In the genomic region with DNA sequence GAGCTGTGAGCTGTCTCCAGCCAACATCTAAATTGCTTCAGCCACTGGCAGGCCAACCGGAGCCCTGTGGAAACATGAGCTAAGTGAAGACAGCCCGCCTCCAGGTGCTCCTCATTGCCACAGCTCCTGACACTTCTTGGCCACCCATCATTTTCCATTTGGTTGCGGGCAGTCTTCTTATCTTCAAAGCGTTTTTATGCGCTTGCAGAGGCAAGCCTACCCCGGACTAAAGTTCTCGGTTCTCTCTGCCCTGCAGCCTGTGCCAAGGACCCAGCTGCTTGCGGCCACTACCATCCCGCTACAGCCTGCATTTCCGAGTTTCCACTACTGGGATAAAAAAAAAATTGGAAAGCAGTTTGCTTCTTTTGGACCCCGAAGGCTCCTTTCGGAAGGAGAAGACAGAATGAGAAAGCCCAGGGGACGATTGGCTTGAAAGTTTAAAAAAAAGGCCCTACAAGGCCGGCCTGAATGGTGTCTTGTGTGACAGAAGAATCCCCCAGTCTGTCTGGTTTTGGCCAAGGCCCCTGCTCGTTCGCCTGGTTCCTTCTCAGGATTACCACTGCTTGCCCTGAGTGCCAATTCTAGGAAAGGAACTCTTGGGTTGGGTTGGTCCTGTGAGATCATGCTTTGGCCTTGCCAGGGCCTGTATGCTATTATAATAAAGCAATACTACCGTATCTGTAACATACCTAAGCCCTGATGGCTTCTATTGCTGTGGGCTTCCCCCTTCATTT, we compare ENCODE assay signal across 11 mouse cellular contexts.
DNase-seq lines count a peak whose midpoint lies in the region; ATAC-seq and TF ChIP-seq lines count a peak whose summit lies in the region.
"Had no signal": no experiment of that assay in that cellular context is flagged by ENCODE, and none has a peak within 500 bp of the region (broad histone marks: within the 10 kb centered on the region; RNA-seq: fewer than 3 reads in every experiment).

No protein-coding gene starts in this region.

- no peaks in the 10 kb centered on the region for H3K9me3 ChIP-seq in kidney, embryonic 15.5 days (replicated peaks)
- no peaks in the 10 kb centered on the region for H3K9me3 ChIP-seq in heart, embryonic 16.5 days (replicated peaks; ENCODE audit: control insufficient read depth, low read length)
- H3K9me3 ChIP-seq: embryonic facial prominence, embryonic 13.5 days; midbrain, embryonic 15.5 days had no signal

- intact Hi-C loops in gastrocnemius, adult 2 months (cut with DNase I) = no loop called here

- H3K36me3 ChIP-seq in kidney, embryonic 15.5 days = no peaks in the 10 kb centered on the region
- H3K36me3 ChIP-seq in heart, embryonic 16.5 days (ENCODE audit: control insufficient read depth, insufficient read depth) = no peaks in the 10 kb centered on the region
- H3K36me3 ChIP-seq: embryonic facial prominence, embryonic 13.5 days; midbrain, embryonic 15.5 days had no signal

- H3K27me3 ChIP-seq in kidney, embryonic 15.5 days = no peaks in the 10 kb centered on the region
- no peaks in the 10 kb centered on the region for H3K27me3 ChIP-seq in heart, embryonic 16.5 days (ENCODE audit: control insufficient read depth, insufficient read depth, low read length)
- H3K27me3 ChIP-seq: embryonic facial prominence, embryonic 13.5 days; midbrain, embryonic 15.5 days had no signal

- TF ChIP-seq CTCF in gastrocnemius, adult 2 months (IDR thresholded peaks at IDR 0.05) = no peak

- H3K27ac ChIP-seq in kidney, embryonic 15.5 days = no peak overlapping the region
- H3K27ac ChIP-seq in gastrocnemius, adult 2 months = peak overlapping the region; percentile 25
- H3K27ac ChIP-seq in heart, embryonic 16.5 days (ENCODE audit: low read length) = no peak overlapping the region
- H3K27ac ChIP-seq: embryonic facial prominence, embryonic 13.5 days; liver, embryonic 14.5 days; midbrain, embryonic 15.5 days had no signal

- DNase-seq in kidney, postnatal 36 days = no peak
- DNase-seq in gastrocnemius, adult 2 months = peak; percentile 67
- peak; percentile 39 for DNase-seq in lung, postnatal 36 days
- DNase-seq in left cerebral cortex, adult 18-20 months (ENCODE audit: low spot score in 2 of 2) = no peak
- DNase-seq in right cerebral cortex, postnatal 25 days = no peak
- DNase-seq: kidney, adult 18-20 months had no signal

- peak; percentile 58 for ATAC-seq in kidney, embryonic 15.5 days (replicated peaks; ENCODE audit: low FRiP score)
- ATAC-seq in heart, embryonic 16.5 days (replicated peaks; ENCODE audit: extremely low read depth, insufficient read depth, low FRiP score) = peak; percentile 63
- ATAC-seq: midbrain, embryonic 15.5 days had no signal

- no peak overlapping the region for H3K4me3 ChIP-seq in kidney, embryonic 15.5 days (replicated peaks)
- peak overlapping the region; percentile 52 for H3K4me3 ChIP-seq in gastrocnemius, adult 2 months
- no peak overlapping the region for H3K4me3 ChIP-seq in heart, embryonic 16.5 days (ENCODE audit: low read length)
- H3K4me3 ChIP-seq: embryonic facial prominence, embryonic 13.5 days; midbrain, embryonic 15.5 days had no signal

- WGBS in kidney, embryonic 15.5 days = 66% methylated on average over 17 of the region's 17 CpGs
- 49% methylated on average over 17 of the region's 17 CpGs for WGBS in heart, embryonic 16.5 days

- no peak overlapping the region for H3K4me2 ChIP-seq in kidney, embryonic 15.5 days
- peak overlapping the region; percentile 26; the same call in 1 of the 2 replicates for H3K4me2 ChIP-seq in heart, embryonic 16.5 days (ENCODE audit: low read depth, low read length)
- H3K4me2 ChIP-seq: embryonic facial prominence, embryonic 13.5 days; midbrain, embryonic 15.5 days had no signal

- H3K4me1 ChIP-seq in kidney, embryonic 15.5 days = 0 out of 2 replicates have a peak, but pooled peaks cover 7% of the 10 kb centered on the region
- no peaks in the 10 kb centered on the region for H3K4me1 ChIP-seq in heart, embryonic 16.5 days (ENCODE audit: control insufficient read depth, insufficient read depth, low read length)
- H3K4me1 ChIP-seq: midbrain, embryonic 15.5 days had no signal

- no peak overlapping the region for H3K9ac ChIP-seq in kidney, embryonic 15.5 days
- no peak overlapping the region for H3K9ac ChIP-seq in heart, embryonic 16.5 days (ENCODE audit: low read length)
- H3K9ac ChIP-seq: embryonic facial prominence, embryonic 13.5 days; liver, embryonic 14.5 days; midbrain, embryonic 15.5 days had no signal

Comparison
In these comparisons a context has a peak if more than half of its experiments do, and no peak if none do; other contexts are left out.
1. DNase-seq: peak in gastrocnemius, adult 2 months (single experiment) and lung, postnatal 36 days (single experiment); none in kidney, postnatal 36 days (0 of 2), left cerebral cortex, adult 18-20 months (0 of 2) and right cerebral cortex, postnatal 25 days (single experiment).